Mouse (Mus musculus) CH12.LX (cell line): ENCODE data around the gene Dop1a. TPM values are rescaled to one million over a fixed set of nuclear protein-coding genes. Genes with fewer than 3 reads are reported as not detected.

ENCODE experiments used
- DNase-seq: peaks from one replicate; pipeline ENCODE4 v3.0.0-alpha.2; 2013; ENCODE audit errors: extremely low read depth
- H3K27ac ChIP-seq: 2 replicates; pipeline ENCODE4 v1.5.1; 2012; ENCODE audit warnings: low read depth, mild to moderate bottlenecking, control low read depth, moderate library complexity; ENCODE audit not compliant: insufficient read depth
- H3K27me3 ChIP-seq: replicated peaks from 2 replicates; pipeline ENCODE3; 2012; ENCODE audit warnings: inconsistent platforms
- H3K36me3 ChIP-seq, 2 experiments: replicated peaks in 1 of 2; 2 replicates each; pipeline versions ENCODE3 to v1.6.1; 2012; ENCODE audit warnings: inconsistent platforms in 1 of 2, low read length in 1 of 2, mild to moderate bottlenecking in 1 of 2, mixed read lengths in 1 of 2, moderate library complexity in 1 of 2; ENCODE audit not compliant: control insufficient read depth in 1 of 2, insufficient read depth in 1 of 2
- H3K4me1 ChIP-seq, 2 experiments: 2 replicates each; pipeline ENCODE4 v1.6.1; 2012; ENCODE audit warnings: inconsistent platforms in 1 of 2, moderate library complexity in 1 of 2; ENCODE audit not compliant: insufficient read depth in 2 of 2, control insufficient read depth in 1 of 2
- H3K4me2 ChIP-seq: 2 replicates; pipeline ENCODE4 v1.6.1; 2012; ENCODE audit warnings: low read depth, mild to moderate bottlenecking, control low read depth; ENCODE audit not compliant: poor library complexity, insufficient read depth, severe bottlenecking
- H3K4me3 ChIP-seq, 3 experiments: fragments of 150-350 bp in 1 of 3; sonication (generic) in 1 of 3; replicated peaks in 1 of 3; 2 replicates each; pipeline versions ENCODE3 to v1.5.1; 2011 to 2012; ENCODE audit warnings: low read depth in 2 of 3, low read length in 2 of 3, mild to moderate bottlenecking in 2 of 3, moderate library complexity in 2 of 3, control low read depth in 1 of 3, improper control_type of control experiment in 1 of 3, inconsistent platforms in 1 of 3, mixed read lengths in 1 of 3; ENCODE audit not compliant: poor library complexity in 1 of 3
- H3K79me2 ChIP-seq: replicated peaks from 2 replicates; pipeline ENCODE4 v1.6.1; 2012; ENCODE audit warnings: mild to moderate bottlenecking, moderate library complexity; ENCODE audit not compliant: control insufficient read depth, poor library complexity, insufficient read depth, severe bottlenecking; ENCODE audit errors: extremely low read depth
- H3K9ac ChIP-seq: 2 replicates; pipeline ENCODE4 v1.6.1; 2012; ENCODE audit warnings: low read depth, mild to moderate bottlenecking, control low read depth, moderate library complexity; ENCODE audit not compliant: insufficient read depth
- H3K9me3 ChIP-seq: replicated peaks from 2 replicates; pipeline ENCODE3; 2012; ENCODE audit warnings: low read length, inconsistent platforms, mixed read lengths
- CHD1 ChIP-seq: IDR thresholded peaks from 2 replicates; pipeline ENCODE4 v1.6.1; 2012; ENCODE audit warnings: low read depth, low read length, improper control_type of control experiment, inconsistent platforms
- E2F4 ChIP-seq: IDR thresholded peaks from 2 replicates; pipeline ENCODE4 v1.6.1; 2011; ENCODE audit warnings: low read depth, low read length, improper control_type of control experiment; ENCODE audit not compliant: insufficient replicate concordance
- EP300 ChIP-seq: IDR thresholded peaks from 2 replicates; pipeline ENCODE4 v1.6.1; 2011; ENCODE audit warnings: low read length, improper control_type of control experiment
- ETS1 ChIP-seq: conservative IDR thresholded peaks from 2 replicates; pipeline ENCODE4 v1.6.1; 2012; ENCODE audit warnings: low read depth, mild to moderate bottlenecking, inconsistent platforms, low read length, improper control_type of control experiment, moderate library complexity
- GABPA ChIP-seq: IDR thresholded peaks from 2 replicates; pipeline ENCODE4 v1.6.1; 2012; ENCODE audit warnings: low read depth, low read length, improper control_type of control experiment, inconsistent platforms; ENCODE audit not compliant: insufficient replicate concordance
- HCFC1 ChIP-seq: IDR thresholded peaks from 2 replicates; pipeline ENCODE4 v1.6.1; 2012; ENCODE audit warnings: low read depth, mild to moderate bottlenecking, inconsistent platforms, low read length, improper control_type of control experiment
- IRF4 ChIP-seq: IDR thresholded peaks from 2 replicates; pipeline ENCODE4 v1.6.1; 2014; ENCODE audit warnings: low read depth, mild to moderate bottlenecking, inconsistent platforms, low read length, improper control_type of control experiment
- KAT2A ChIP-seq: IDR thresholded peaks from 2 replicates; pipeline ENCODE4 v1.6.1; 2012; ENCODE audit warnings: low read length, improper control_type of control experiment, inconsistent platforms; ENCODE audit not compliant: insufficient replicate concordance
- MAFK ChIP-seq: IDR thresholded peaks from 2 replicates; pipeline ENCODE4 v1.6.1; 2011; ENCODE audit warnings: low read length, improper control_type of control experiment; ENCODE audit not compliant: insufficient replicate concordance
- MAZ ChIP-seq: IDR thresholded peaks from 2 replicates; pipeline ENCODE4 v1.6.1; 2012; ENCODE audit warnings: low read depth, mild to moderate bottlenecking, inconsistent platforms, low read length, improper control_type of control experiment, moderate library complexity
- MXI1 ChIP-seq: IDR thresholded peaks from 2 replicates; pipeline ENCODE4 v1.6.1; 2011; ENCODE audit warnings: mild to moderate bottlenecking, low read depth, low read length, improper control_type of control experiment
- MYC ChIP-seq: IDR thresholded peaks from 2 replicates; pipeline ENCODE4 v1.6.1; 2011; ENCODE audit warnings: low read depth, mild to moderate bottlenecking, improper control_type of control experiment, low read length
- NRF1 ChIP-seq: IDR thresholded peaks from 2 replicates; pipeline ENCODE4 v1.6.1; 2014; ENCODE audit warnings: low read depth, mild to moderate bottlenecking, inconsistent platforms, low read length, improper control_type of control experiment, moderate library complexity
- PAX5 ChIP-seq: IDR thresholded peaks from 2 replicates; pipeline ENCODE4 v1.6.1; 2012; ENCODE audit warnings: low read length, inconsistent platforms, mixed read lengths
- POLR2A ChIP-seq: IDR thresholded peaks from 2 replicates; pipeline ENCODE4 v1.6.1; 2011; ENCODE audit warnings: low read depth, mild to moderate bottlenecking, improper control_type of control experiment, low read length
- POLR2AphosphoS2 ChIP-seq: IDR thresholded peaks from 2 replicates; pipeline ENCODE4 v1.6.1; 2011; ENCODE audit warnings: low read depth, low read length, improper control_type of control experiment
- RCOR1 ChIP-seq: conservative IDR thresholded peaks from 2 replicates; pipeline ENCODE4 v1.6.1; 2012; ENCODE audit warnings: low read depth, mild to moderate bottlenecking, inconsistent platforms, low read length, improper control_type of control experiment
- SIN3A ChIP-seq: IDR thresholded peaks from 2 replicates; pipeline ENCODE4 v1.6.1; 2012; ENCODE audit warnings: low read length, improper control_type of control experiment, inconsistent platforms
- TBP ChIP-seq: conservative IDR thresholded peaks from 2 replicates; pipeline ENCODE4 v1.6.1; 2011; ENCODE audit warnings: low read depth, low read length, improper control_type of control experiment
- USF1 ChIP-seq: IDR thresholded peaks from 2 replicates; pipeline ENCODE4 v1.6.1; 2014; ENCODE audit warnings: low read depth, mild to moderate bottlenecking, inconsistent platforms, low read length, improper control_type of control experiment
- ZC3H11A ChIP-seq: IDR thresholded peaks from 2 replicates; pipeline ENCODE4 v1.6.1; 2012; ENCODE audit warnings: low read depth, mild to moderate bottlenecking, inconsistent platforms, low read length, improper control_type of control experiment
- ZKSCAN1 ChIP-seq: IDR thresholded peaks from 2 replicates; pipeline ENCODE4 v1.6.1; 2012; ENCODE audit warnings: low read depth, inconsistent platforms, low read length, improper control_type of control experiment, borderline replicate concordance
- ZMIZ1 ChIP-seq: IDR thresholded peaks from 2 replicates; pipeline ENCODE4 v1.6.1; 2012; ENCODE audit warnings: low read depth, mild to moderate bottlenecking, inconsistent platforms, low read length, improper control_type of control experiment
- ZNF384 ChIP-seq: IDR thresholded peaks from 2 replicates; pipeline ENCODE4 v1.6.1; 2012; ENCODE audit warnings: low read depth, low read length, improper control_type of control experiment, inconsistent platforms
- dilution Hi-C: fragments of 300-500 bp; cut with MboI; formaldehyde crosslinking; loops from 2 replicates; pipeline ENCODE4 v1.14.3; 2020; ENCODE audit warnings: low sequenced_read_pairs; ENCODE audit not compliant: extremely low pct_unique_long_range_greater_than_20kb, extremely low pct_ligation_motif_present
- in situ Hi-C: fragments of 300-500 bp; cut with MboI; formaldehyde crosslinking; loops from 3 replicates; pipeline ENCODE4 v1.14.3; 2019; ENCODE audit warnings: low sequenced_read_pairs, low pct_ligation_motif_present, low pct_unique_long_range_greater_than_20kb, mixed read lengths
- polyA plus RNA-seq: library from polyadenylated mRNA; unstranded; fragments of >175 nt; gene quantifications from 2 replicates; pipeline ENCODE4 v1.2.1, GENCODE M21; 2012; ENCODE audit warnings: low read depth; ENCODE audit not compliant: insufficient read length
- total RNA-seq, 2 experiments: library from RNA; depleted of rRNA; stranded (reverse); fragments of 300-350 nt in 1 of 2; fragments of >200 nt in 1 of 2; gene quantifications; 2 replicates each; pipeline ENCODE4 v1.2.3; 2012 to 2014

The Dop1a gene
- total and polyA plus RNA-seq, 3 experiments, result 15.0 to 19.0 (median 16.1) TPM

DNA sequence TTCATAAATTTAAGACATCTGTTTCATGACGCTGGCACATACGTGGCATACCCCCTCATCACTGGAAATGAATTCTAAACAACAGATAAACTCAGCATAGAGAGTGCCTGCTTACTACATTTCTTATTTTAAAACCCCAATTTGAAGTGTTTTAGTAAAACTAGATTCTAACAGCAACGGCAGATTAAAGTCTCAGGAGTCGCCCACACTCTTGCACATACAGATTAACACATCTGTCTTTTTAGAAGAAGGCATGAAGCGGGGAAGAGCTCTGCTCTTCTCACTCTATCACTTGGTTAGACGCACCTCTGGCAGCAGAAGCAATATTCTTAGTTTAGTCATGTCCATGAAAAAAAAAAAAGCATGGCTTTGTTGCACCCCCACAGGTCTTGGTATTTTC, 108.2 kb downstream of the Dop1a start:
- Histone ChIP-seq H3K79me2 (peaks cover 9% of the 10 kb centered on the region), H3K4me3 (no peak overlapping the region), H3K36me3 (peaks cover 2 to 49% of the 10 kb centered on the region in 2 experiments), H3K4me2 (no peak overlapping the region), H3K27ac (no peak overlapping the region), H3K27me3 (no peaks in the 10 kb centered on the region), H3K9me3 (no peaks in the 10 kb centered on the region), H3K9ac (no peak overlapping the region), H3K4me1 (peaks cover 0 to 16% of the 10 kb centered on the region in 2 experiments; a peak in 2 of 4 replicates)
- dilution Hi-C loops, result no loop called here
- TF ChIP-seq RCOR1 (no peak), NRF1 (no peak), MAFK (no peak), E2F4 (no peak), POLR2A (no peak), MXI1 (no peak), ZKSCAN1 (no peak)
- in situ Hi-C loops, result loop anchor here (10.0 kb wide), 1 partner anchor 110 kb away; the partner anchor contains the start of genes Dop1a and Ube2cbp
- DNase-seq, result no peak

DNA sequence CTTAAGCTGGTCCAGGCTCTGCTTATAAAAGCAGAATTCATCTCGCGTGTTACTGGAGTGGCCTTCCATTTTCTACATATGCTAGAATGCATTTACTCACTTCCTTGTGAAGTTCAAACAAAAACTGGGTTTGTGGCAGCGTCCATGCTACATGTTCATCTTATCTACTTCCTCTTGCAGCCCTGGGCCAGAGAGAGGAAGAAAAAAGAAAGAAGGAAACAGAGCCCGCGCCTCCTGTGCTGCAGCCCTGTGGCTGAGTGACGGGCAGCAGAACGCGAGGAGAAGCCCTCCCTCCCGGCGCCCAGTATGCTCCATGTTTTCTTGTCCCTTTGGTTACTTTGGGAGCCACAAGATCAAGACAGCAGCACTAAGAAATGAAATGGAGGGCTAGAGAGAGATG, 112.7 kb downstream of the Dop1a start:
- Histone ChIP-seq H3K4me1 (no peaks in the 10 kb centered on the region), H3K4me2 (no peak overlapping the region), H3K9me3 (no peaks in the 10 kb centered on the region), H3K9ac (no peak overlapping the region), H3K27ac (no peak overlapping the region), H3K36me3 (peaks cover 2 to 62% of the 10 kb centered on the region in 2 experiments), H3K4me3 (no peak overlapping the region), H3K27me3 (no peaks in the 10 kb centered on the region), H3K79me2 (no peaks in the 10 kb centered on the region)
- dilution Hi-C loops (no loop called here), in situ Hi-C loops (loop anchor here (10.0 kb wide), 1 partner anchor 115 kb away; the partner anchor contains the start of genes Dop1a and Ube2cbp)
- DNase-seq, result no peak
- TF ChIP-seq ZNF384 (no peak), RCOR1 (no peak), ZC3H11A (no peak), MXI1 (no peak), PAX5 (no peak), GABPA (no peak), IRF4 (no peak), KAT2A (no peak), E2F4 (no peak), ETS1 (no peak), MAZ (no peak), MYC (no peak), ZMIZ1 (no peak), USF1 (no peak), CHD1 (no peak), SIN3A (no peak), TBP (no peak), HCFC1 (no peak), POLR2AphosphoS2 (no peak), EP300 (no peak)
